8 mouse cellular contexts compared by ENCODE assay signal in genomic region chr9:55511521-55511993, GRCm38 (mm10). TPM values are rescaled to one million over a fixed set of nuclear protein-coding genes. Genes with fewer than 3 reads are reported as not detected.
DNase-seq lines count a peak whose midpoint lies in the region; ATAC-seq and TF ChIP-seq lines count a peak whose summit lies in the region.

No protein-coding gene starts in this region.

- peaks cover 11% of the 10 kb centered on the region for H3K36me3 ChIP-seq in erythroblast, embryonic 14.5 days (ENCODE audit: control insufficient read depth)
- H3K36me3 ChIP-seq in hindbrain, postnatal 0 days (ENCODE audit: insufficient read depth, low read length): no peaks in the 10 kb centered on the region
- no peaks in the 10 kb centered on the region for H3K36me3 ChIP-seq in liver, embryonic 15.5 days (replicated peaks)

- ATAC-seq in hindbrain, postnatal 0 days: peak; percentile 84
- ATAC-seq in liver, embryonic 15.5 days (ENCODE audit: insufficient read depth): peak; percentile 77

- peaks cover 36% of the 10 kb centered on the region for H3K4me1 ChIP-seq in erythroblast, embryonic 14.5 days (ENCODE audit: control insufficient read depth)
- H3K4me1 ChIP-seq in hindbrain, postnatal 0 days (ENCODE audit: insufficient read depth, low read length): no peaks in the 10 kb centered on the region; the same call in 1 of the 2 replicates
- H3K4me1 ChIP-seq in liver, embryonic 15.5 days (replicated peaks): peaks cover 32% of the 10 kb centered on the region

- peak overlapping the region; percentile 88 for H3K4me3 ChIP-seq in layer of hippocampus, adult 2 months
- peak overlapping the region; percentile 93 for H3K4me3 ChIP-seq in erythroblast, embryonic 14.5 days (replicated peaks)
- H3K4me3 ChIP-seq in hindbrain, postnatal 0 days (ENCODE audit: low read length): peak overlapping the region; percentile 83
- peak overlapping the region; percentile 89 for H3K4me3 ChIP-seq in liver, embryonic 15.5 days (replicated peaks)

- peaks cover 14% of the 10 kb centered on the region for H3K27me3 ChIP-seq in erythroblast, embryonic 14.5 days (ENCODE audit: control insufficient read depth)
- peaks cover 3% of the 10 kb centered on the region; the same call in 1 of the 2 replicates for H3K27me3 ChIP-seq in hindbrain, postnatal 0 days (ENCODE audit: insufficient read depth, low read length)
- peaks cover 28% of the 10 kb centered on the region for H3K27me3 ChIP-seq in liver, embryonic 15.5 days

- H3K9me3 ChIP-seq in erythroblast, embryonic 14.5 days (ENCODE audit: control insufficient read depth, low read length): no peaks in the 10 kb centered on the region
- H3K9me3 ChIP-seq in hindbrain, postnatal 0 days (ENCODE audit: low read length): no peaks in the 10 kb centered on the region
- no peaks in the 10 kb centered on the region for H3K9me3 ChIP-seq in liver, embryonic 15.5 days (replicated peaks)

- H3K27ac ChIP-seq in layer of hippocampus, adult 2 months: peak overlapping the region; percentile 94
- H3K27ac ChIP-seq in hindbrain, postnatal 0 days: peak overlapping the region; percentile 87
- H3K27ac ChIP-seq in liver, embryonic 15.5 days (replicated peaks): peak overlapping the region; percentile 90

- peak overlapping the region; percentile 93 for H3K4me2 ChIP-seq in hindbrain, postnatal 0 days (ENCODE audit: low read depth, low read length)
- H3K4me2 ChIP-seq in liver, embryonic 15.5 days: peak overlapping the region; percentile 91

- H3K9ac ChIP-seq in hindbrain, postnatal 0 days (replicated peaks; ENCODE audit: low read length): peak overlapping the region; percentile 78
- peak overlapping the region; percentile 85 for H3K9ac ChIP-seq in liver, embryonic 15.5 days

- DNase-seq in layer of hippocampus, adult 2 months (ENCODE audit: low spot score in 2 of 2): peak; percentile 27 to 38
- no peak for DNase-seq in layer of hippocampus, postnatal 14 days (ENCODE audit: low spot score in 2 of 2)
- DNase-seq in ZHBTc4 (ENCODE audit: low read depth, low spot score): peak; percentile 84
- DNase-seq in hindbrain, postnatal 0 days (ENCODE audit: low spot score): peak; percentile 48
- peak; percentile 83 for DNase-seq in neural tube, embryonic 10.5 days (ENCODE audit: extremely low spot score, low spot score)
- no peak for DNase-seq in cerebellum, postnatal 4 days (ENCODE audit: low spot score in 2 of 2)

- under 1% methylated on average over 31 of the region's 32 CpGs for WGBS in hindbrain, postnatal 0 days
- under 1% methylated on average over 32 of the region's 32 CpGs for WGBS in liver, embryonic 15.5 days (ENCODE audit: insufficient replicate concordance)

- TF ChIP-seq CTCF in layer of hippocampus, adult 2 months (conservative IDR thresholded peaks at IDR 0.05): no peak
- TF ChIP-seq CTCF in hindbrain, postnatal 0 days (IDR thresholded peaks at IDR 0.05; ENCODE audit: low read depth): no peak

RNA-seq across cellular contexts. Expression of gene Etfa, which starts 0.5 kb away (rescaled TPM):
- total RNA-seq in layer of hippocampus, adult 2 months (2021): 10 to 100 TPM; 38.6 to 44.8 TPM
- total RNA-seq in layer of hippocampus, postnatal 14 days (2021): 10 to 100 TPM; 52.1 to 54.6 TPM
- 4.5 and 5.3 TPM in 2 replicates for polyA plus RNA-seq in erythroblast, embryonic 14.5 days (2012)
- total RNA-seq in hindbrain, postnatal 0 days (2014; rRNA removed): 12.5 and 17.6 TPM in 2 replicates
- polyA plus RNA-seq in hindbrain, postnatal 0 days (2015; fragmentation: Nextera tagmentation; extraction: Ambion mirVana): 127 and 145 TPM in 2 replicates
- polyA plus RNA-seq in liver, embryonic 15.5 days (2015; fragmentation: Nextera tagmentation; extraction: Ambion mirVana): 201 and 204 TPM in 2 replicates

RNA-seq across cellular contexts. Expression of gene Isl2, which starts 26.9 kb away (rescaled TPM):
- not detected for total RNA-seq in layer of hippocampus, adult 2 months (2021)
- not detected for total RNA-seq in layer of hippocampus, postnatal 14 days (2021)
- not detected in 2 replicates for polyA plus RNA-seq in erythroblast, embryonic 14.5 days (2012)
- total RNA-seq in hindbrain, postnatal 0 days (2014; rRNA removed): 1.2 and 1.6 TPM in 2 replicates
- 0.53 and 0.95 TPM in 2 replicates for polyA plus RNA-seq in hindbrain, postnatal 0 days (2015; fragmentation: Nextera tagmentation; extraction: Ambion mirVana)
- 0.16 TPM in 1 of 2 replicates, not detected in the other for polyA plus RNA-seq in liver, embryonic 15.5 days (2015; fragmentation: Nextera tagmentation; extraction: Ambion mirVana)

Comparison
In these comparisons a context has a peak if more than half of its experiments do, and no peak if none do; other contexts are left out.
1. DNase-seq: peak in layer of hippocampus, adult 2 months (2 of 2), ZHBTc4 (single experiment), hindbrain, postnatal 0 days (single experiment) and neural tube, embryonic 10.5 days (single experiment); none in layer of hippocampus, postnatal 14 days (0 of 2) and cerebellum, postnatal 4 days (0 of 2).
2. Peak in every context shown above with its lines, with median percentiles within 50 percentile points of each other: H3K27ac ChIP-seq and H3K4me3 ChIP-seq.